Mouse (Mus musculus): ENCODE data around the gene Chpt1.
"Not testable (repeated sequence)": the region's sequence is repeated elsewhere in the genome, so short reads cannot be mapped to it uniquely, and the experiment has no call there.

Gene Chpt1

GRCm38 (mm10) chr10:88503421-88504314 is at the start of gene Chpt1:
Gene Chpt1, minus strand, starts transcription at chr10:88504073.
- peak; percentile 83 for DNase-seq (ENCODE audit: low read depth, low spot score)

- no peak for DNase-seq (ENCODE audit: low read depth, low spot score)
These were observed 48.9 kb upstream of the Chpt1 start for GRCm38 (mm10) chr10:88552738-88553137.

- peak; percentile 79 for DNase-seq (ENCODE audit: low read depth, low spot score)
These were observed 46.4 kb upstream of the Chpt1 start for GRCm38 (mm10) chr10:88550225-88550624.

- peak; percentile 99 for DNase-seq (ENCODE audit: low read depth, low spot score)
These were observed 43.8 kb upstream of the Chpt1 start for GRCm38 (mm10) chr10:88547635-88548034.

- no peak for DNase-seq (ENCODE audit: low read depth, low spot score)
These were observed 26.8 kb upstream of the Chpt1 start for GRCm38 (mm10) chr10:88530631-88531030.

- no peak for DNase-seq (ENCODE audit: low read depth, low spot score)
These were observed 20.1 kb upstream of the Chpt1 start for GRCm38 (mm10) chr10:88524016-88524415.

GRCm38 (mm10) chr10:88523212-88523611 is 19.3 kb upstream of the Chpt1 start:
- DNase-seq (ENCODE audit: low read depth, low spot score), result no peak

- DNase-seq (ENCODE audit: low read depth, low spot score), result no peak
These were observed 18.9 kb upstream of the Chpt1 start for GRCm38 (mm10) chr10:88522795-88523194.

- DNase-seq (ENCODE audit: low read depth, low spot score), result not testable (repeated sequence)
These were observed 11.2 kb upstream of the Chpt1 start for GRCm38 (mm10) chr10:88515049-88515448.

- DNase-seq (ENCODE audit: low read depth, low spot score), result peak; percentile 83
These were observed 10.6 kb upstream of the Chpt1 start for GRCm38 (mm10) chr10:88514495-88514894.

GRCm38 (mm10) chr10:88513574-88514135 is 9.8 kb upstream of the Chpt1 start:
- peak; percentile 78 for DNase-seq (ENCODE audit: low read depth, low spot score)

- no peak for DNase-seq (ENCODE audit: low read depth, low spot score)
These were observed 7.5 kb upstream of the Chpt1 start for GRCm38 (mm10) chr10:88511355-88511754.

GRCm38 (mm10) chr10:88510503-88511271 is 6.8 kb upstream of the Chpt1 start:
- DNase-seq (ENCODE audit: low read depth, low spot score), result no peak

- DNase-seq (ENCODE audit: low read depth, low spot score), result no peak
These were observed 3.8 kb upstream of the Chpt1 start for GRCm38 (mm10) chr10:88507691-88508143.

- peak; percentile 47 for DNase-seq (ENCODE audit: low read depth, low spot score)
These were observed 1.4 kb upstream of the Chpt1 start for GRCm38 (mm10) chr10:88505256-88505655.

- no peak for DNase-seq (ENCODE audit: low read depth, low spot score)
These were observed 608 bp upstream of the Chpt1 start for GRCm38 (mm10) chr10:88504481-88504880.

- no peak for DNase-seq (ENCODE audit: low read depth, low spot score)
These were observed 954 bp downstream of the Chpt1 start for GRCm38 (mm10) chr10:88502919-88503318.

GRCm38 (mm10) chr10:88501886-88502765 is 1.7 kb downstream of the Chpt1 start:
- DNase-seq (ENCODE audit: low read depth, low spot score), result no peak

- DNase-seq (ENCODE audit: low read depth, low spot score), result no peak
These were observed 2.5 kb downstream of the Chpt1 start for GRCm38 (mm10) chr10:88501370-88501769.

GRCm38 (mm10) chr10:88499993-88500392 is 3.9 kb downstream of the Chpt1 start:
- no peak for DNase-seq (ENCODE audit: low read depth, low spot score)
